Mouse (Mus musculus): ENCODE results near the gene Dkk2. TPM values are rescaled to one million over a fixed set of nuclear protein-coding genes. Genes with fewer than 3 reads are reported as not detected.

Dkk2 gene
- total and polyA plus RNA-seq, 2 experiments = 0.02 to 0.09 TPM

DNA sequence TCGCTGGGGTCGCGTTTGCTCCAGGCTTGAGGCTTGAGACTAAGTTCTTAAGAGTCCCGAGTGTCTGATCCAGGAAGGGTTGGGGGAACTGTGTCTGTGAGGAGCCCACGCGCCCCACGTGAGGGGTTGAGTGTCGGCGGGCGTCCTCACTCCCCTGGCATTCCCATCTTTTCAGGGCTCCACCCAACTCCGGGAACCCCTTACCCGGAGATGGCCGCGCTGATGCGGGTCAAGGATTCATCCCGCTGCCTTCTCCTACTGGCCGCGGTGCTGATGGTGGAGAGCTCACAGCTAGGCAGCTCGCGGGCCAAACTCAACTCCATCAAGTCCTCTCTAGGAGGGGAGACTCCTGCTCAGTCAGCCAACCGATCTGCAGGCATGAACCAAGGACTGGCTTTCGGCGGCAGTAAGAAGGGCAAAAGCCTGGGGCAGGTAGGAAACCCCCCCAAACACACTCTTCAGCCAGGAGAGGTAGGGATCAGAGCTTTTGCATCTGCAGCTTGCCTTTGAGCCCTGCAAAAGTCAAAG is 795 bp downstream of the Dkk2 start:
- no peaks in the 10 kb centered on the region for H3K36me3 ChIP-seq (ENCODE audit: control insufficient read depth, insufficient read depth, low read length)
- H3K27ac ChIP-seq (replicated peaks; ENCODE audit: insufficient read depth, low read depth, low read length) = no peak overlapping the region
- 0 out of 2 replicates have a peak, but pooled peaks cover 2% of the 10 kb centered on the region for H3K4me1 ChIP-seq (ENCODE audit: control insufficient read depth, insufficient read depth, low read length)
- 2% methylated on average over 23 of the region's 23 CpGs for WGBS
- no peak for DNase-seq (ENCODE audit: extremely low read depth, low read depth, low spot score)
- TF ChIP-seq POLR2A (IDR thresholded peaks at IDR 0.05; ENCODE audit: extremely low read depth, insufficient read depth, low read length) = no peak
- TF ChIP-seq CTCF (IDR thresholded peaks at IDR 0.05; ENCODE audit: low read depth, low read length) = no peak
- H3K9ac ChIP-seq (ENCODE audit: low read depth, low read length) = no peak overlapping the region
- no peak overlapping the region for H3K4me3 ChIP-seq (ENCODE audit: insufficient read depth, low read depth, low read length)
- H3K79me2 ChIP-seq (ENCODE audit: control insufficient read depth, insufficient read depth, low read length) = no peaks in the 10 kb centered on the region
- H3K27me3 ChIP-seq (ENCODE audit: control insufficient read depth, insufficient read depth, low read length) = peaks cover 7% of the 10 kb centered on the region; the same call in 1 of the 2 replicates

DNA sequence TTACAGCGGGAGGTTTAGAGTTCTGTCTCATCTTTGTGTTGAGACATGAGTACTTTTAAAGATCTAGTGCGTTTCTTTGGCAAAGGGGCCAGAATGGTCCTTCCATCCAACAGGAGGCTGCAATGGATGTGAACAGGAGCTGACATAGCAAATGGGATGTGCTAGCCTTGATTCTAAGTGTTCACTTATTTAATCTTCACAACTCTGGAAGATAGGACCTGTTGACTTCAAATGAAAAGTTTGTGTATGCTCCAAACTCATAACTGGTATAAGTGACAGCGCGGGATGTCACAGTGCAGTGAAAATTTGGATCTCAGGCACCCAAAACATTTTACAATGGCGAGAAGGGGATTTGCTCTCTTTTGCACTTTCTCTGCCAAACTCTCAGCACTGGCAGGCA is 1.4 kb downstream of the Dkk2 start:
- Histone ChIP-seq H3K4me1 (ENCODE audit: control insufficient read depth, insufficient read depth, low read length) (0 out of 2 replicates have a peak, but pooled peaks cover 2% of the 10 kb centered on the region), H3K79me2 (ENCODE audit: control insufficient read depth, insufficient read depth, low read length) (no peaks in the 10 kb centered on the region)
- 26% methylated on average over 5 of the region's 5 CpGs for WGBS

DNA sequence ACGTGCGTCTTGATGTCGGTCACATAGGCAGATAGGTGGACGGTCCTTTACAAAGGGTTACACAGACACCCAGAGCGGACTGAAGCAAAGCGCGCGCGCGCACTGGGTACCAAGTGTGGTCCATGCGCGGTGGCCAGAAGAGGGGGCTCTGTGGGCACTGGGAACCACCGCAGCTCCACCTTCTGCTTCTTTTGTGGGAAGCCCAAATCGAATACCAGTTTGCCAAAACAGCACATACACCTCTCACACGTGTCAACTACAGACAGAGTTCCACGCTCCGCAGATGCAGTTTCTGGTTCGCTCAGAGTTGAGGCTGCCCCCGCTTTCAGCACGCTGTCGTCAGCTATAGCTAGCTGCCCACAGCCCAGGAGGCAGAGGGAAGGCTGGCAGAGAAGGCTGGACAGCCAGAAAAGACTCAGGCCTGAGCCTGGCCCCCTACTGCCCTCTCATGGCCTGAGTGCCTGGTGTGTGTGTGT is 2.0 kb downstream of the Dkk2 start:
- no peak for DNase-seq (ENCODE audit: extremely low read depth, low read depth, low spot score)
- Histone ChIP-seq H3K27ac (replicated peaks; ENCODE audit: insufficient read depth, low read depth, low read length) (no peak overlapping the region), H3K79me2 (ENCODE audit: control insufficient read depth, insufficient read depth, low read length) (no peaks in the 10 kb centered on the region), H3K4me1 (ENCODE audit: control insufficient read depth, insufficient read depth, low read length) (0 out of 2 replicates have a peak, but pooled peaks cover 2% of the 10 kb centered on the region), H3K27me3 (ENCODE audit: control insufficient read depth, insufficient read depth, low read length) (peaks cover 7% of the 10 kb centered on the region; the same call in 1 of the 2 replicates), H3K9ac (ENCODE audit: low read depth, low read length) (no peak overlapping the region), H3K36me3 (ENCODE audit: control insufficient read depth, insufficient read depth, low read length) (no peaks in the 10 kb centered on the region), H3K4me3 (ENCODE audit: insufficient read depth, low read depth, low read length) (no peak overlapping the region)
- TF ChIP-seq CTCF (IDR thresholded peaks at IDR 0.05; ENCODE audit: low read depth, low read length) (no peak), POLR2A (IDR thresholded peaks at IDR 0.05; ENCODE audit: extremely low read depth, insufficient read depth, low read length) (no peak)
- 4% methylated on average over 21 of the region's 21 CpGs for WGBS

More for the DNA sequence above, 1.4 kb downstream of the Dkk2 start:
- Histone ChIP-seq H3K36me3 (ENCODE audit: control insufficient read depth, insufficient read depth, low read length) (no peaks in the 10 kb centered on the region), H3K27me3 (ENCODE audit: control insufficient read depth, insufficient read depth, low read length) (peaks cover 7% of the 10 kb centered on the region; the same call in 1 of the 2 replicates), H3K27ac (replicated peaks; ENCODE audit: insufficient read depth, low read depth, low read length) (no peak overlapping the region), H3K9ac (ENCODE audit: low read depth, low read length) (no peak overlapping the region), H3K4me3 (ENCODE audit: insufficient read depth, low read depth, low read length) (no peak overlapping the region)
- no peak for DNase-seq (ENCODE audit: extremely low read depth, low read depth, low spot score)
- no peak for TF ChIP-seq POLR2A (IDR thresholded peaks at IDR 0.05; ENCODE audit: extremely low read depth, insufficient read depth, low read length)
- no peak for TF ChIP-seq CTCF (IDR thresholded peaks at IDR 0.05; ENCODE audit: low read depth, low read length)

DNA sequence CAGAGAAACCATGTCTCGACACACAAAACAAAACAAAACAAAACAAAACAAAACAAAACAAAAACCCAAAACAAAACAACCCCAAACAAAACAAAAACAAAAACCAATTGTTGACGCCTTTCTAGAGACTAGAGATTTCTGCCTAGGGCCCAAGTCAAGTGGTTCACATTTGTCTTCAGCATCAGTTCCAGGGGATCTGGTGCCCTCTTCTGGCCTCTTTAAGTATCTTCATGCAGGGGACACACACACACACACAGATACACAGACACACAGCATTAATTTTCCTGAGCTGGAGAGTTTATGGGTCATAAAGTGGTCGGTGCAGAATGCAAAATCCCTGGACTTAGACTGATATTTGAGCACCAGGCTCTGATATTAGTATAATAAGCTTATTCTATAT is 7.9 kb downstream of the Dkk2 start:
- H3K79me2 ChIP-seq (ENCODE audit: control insufficient read depth, insufficient read depth, low read length) = no peaks in the 10 kb centered on the region
- WGBS = 90% methylated on average over 3 of the region's 3 CpGs
- H3K4me1 ChIP-seq (ENCODE audit: control insufficient read depth, insufficient read depth, low read length) = no peaks in the 10 kb centered on the region
- DNase-seq (ENCODE audit: extremely low read depth, low read depth, low spot score) = no peak
- no peak overlapping the region for H3K9ac ChIP-seq (ENCODE audit: low read depth, low read length)
- no peaks in the 10 kb centered on the region for H3K27me3 ChIP-seq (ENCODE audit: control insufficient read depth, insufficient read depth, low read length)
- no peaks in the 10 kb centered on the region for H3K36me3 ChIP-seq (ENCODE audit: control insufficient read depth, insufficient read depth, low read length)
- no peak overlapping the region for H3K4me3 ChIP-seq (ENCODE audit: insufficient read depth, low read depth, low read length)
- TF ChIP-seq CTCF (IDR thresholded peaks at IDR 0.05; ENCODE audit: low read depth, low read length) (no peak), POLR2A (IDR thresholded peaks at IDR 0.05; ENCODE audit: extremely low read depth, insufficient read depth, low read length) (no peak)
- H3K27ac ChIP-seq (replicated peaks; ENCODE audit: insufficient read depth, low read depth, low read length) = no peak overlapping the region

GRCm38 (mm10) chr3:132096296-132096695 is 11.2 kb downstream of the Dkk2 start:
- Histone ChIP-seq H3K9ac (ENCODE audit: low read depth, low read length) (no peak overlapping the region), H3K4me1 (ENCODE audit: control insufficient read depth, insufficient read depth, low read length) (no peaks in the 10 kb centered on the region), H3K36me3 (ENCODE audit: control insufficient read depth, insufficient read depth, low read length) (no peaks in the 10 kb centered on the region), H3K27ac (replicated peaks; ENCODE audit: insufficient read depth, low read depth, low read length) (no peak overlapping the region), H3K79me2 (ENCODE audit: control insufficient read depth, insufficient read depth, low read length) (no peaks in the 10 kb centered on the region), H3K27me3 (ENCODE audit: control insufficient read depth, insufficient read depth, low read length) (no peaks in the 10 kb centered on the region), H3K4me3 (ENCODE audit: insufficient read depth, low read depth, low read length) (no peak overlapping the region)
- TF ChIP-seq CTCF (IDR thresholded peaks at IDR 0.05; ENCODE audit: low read depth, low read length) = no peak
- no peak for TF ChIP-seq POLR2A (IDR thresholded peaks at IDR 0.05; ENCODE audit: extremely low read depth, insufficient read depth, low read length)
- DNase-seq (ENCODE audit: extremely low read depth, low read depth, low spot score) = no peak
- 77% methylated on average over 6 of the region's 6 CpGs for WGBS

DNA sequence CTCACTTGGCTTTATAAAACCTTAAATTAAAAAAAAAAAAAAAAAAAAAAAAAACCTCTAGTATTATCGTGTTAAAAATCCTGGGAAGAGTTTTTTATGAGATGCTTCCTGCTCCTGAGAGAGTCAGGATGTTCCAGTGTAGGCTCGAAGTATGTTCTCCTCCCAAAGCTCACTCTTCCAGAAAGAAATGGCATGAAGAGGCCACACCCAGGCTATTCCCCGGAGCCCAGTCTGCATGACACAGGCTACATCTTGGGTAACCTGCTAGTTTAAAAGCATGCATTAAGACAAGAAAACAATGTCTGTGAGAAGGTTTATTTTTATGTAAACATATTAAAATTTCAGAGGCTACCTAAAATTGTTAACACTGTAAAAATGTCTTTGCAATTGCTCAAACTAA is 15.7 kb downstream of the Dkk2 start:
- TF ChIP-seq POLR2A (IDR thresholded peaks at IDR 0.05; ENCODE audit: extremely low read depth, insufficient read depth, low read length) (no peak), CTCF (IDR thresholded peaks at IDR 0.05; ENCODE audit: low read depth, low read length) (no peak)
- no peak for DNase-seq (ENCODE audit: extremely low read depth, low read depth, low spot score)

More for the DNA sequence above, 15.7 kb downstream of the Dkk2 start:
- H3K79me2 ChIP-seq (ENCODE audit: control insufficient read depth, insufficient read depth, low read length) = no peaks in the 10 kb centered on the region
- H3K4me3 ChIP-seq (ENCODE audit: insufficient read depth, low read depth, low read length) = no peak overlapping the region
- H3K36me3 ChIP-seq (ENCODE audit: control insufficient read depth, insufficient read depth, low read length) = no peaks in the 10 kb centered on the region
- 75% methylated on average over 3 of the region's 3 CpGs for WGBS
- no peak overlapping the region for H3K27ac ChIP-seq (replicated peaks; ENCODE audit: insufficient read depth, low read depth, low read length)
- H3K4me1 ChIP-seq (ENCODE audit: control insufficient read depth, insufficient read depth, low read length) = no peaks in the 10 kb centered on the region
- no peaks in the 10 kb centered on the region for H3K27me3 ChIP-seq (ENCODE audit: control insufficient read depth, insufficient read depth, low read length)
- no peak overlapping the region for H3K9ac ChIP-seq (ENCODE audit: low read depth, low read length)
